Comparison of ENCODE assay signal across 13 mouse cellular contexts in the genomic region with DNA sequence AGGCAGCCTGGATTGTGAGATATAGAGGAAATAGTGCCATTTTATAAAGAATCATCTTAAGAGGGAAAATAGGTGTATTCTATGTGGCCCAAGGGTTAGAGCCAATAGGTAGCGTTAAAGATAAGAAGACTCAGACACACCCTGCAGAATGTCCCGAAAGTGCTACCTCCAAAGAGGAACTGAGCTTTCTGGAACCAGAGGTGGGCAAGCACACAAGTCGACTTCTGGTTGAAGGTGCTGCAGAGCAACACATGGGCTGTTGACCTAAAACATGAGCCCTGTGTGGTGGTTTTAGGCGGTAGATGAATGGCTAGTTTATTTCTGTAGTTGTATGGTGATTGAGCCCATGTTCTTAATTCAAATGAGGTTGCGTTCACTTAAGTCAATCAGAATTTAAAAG.
"Had no signal": no experiment of that assay in that cellular context is flagged by ENCODE, and none has a peak within 500 bp of the region (broad histone marks: within the 10 kb centered on the region; RNA-seq: fewer than 3 reads in every experiment).

No protein-coding gene starts in this region.

- DNase-seq: right cerebral cortex, adult 18-20 months; right cerebral cortex, postnatal 14 days; right cerebral cortex, postnatal 25 days; right cerebral cortex, postnatal 4 days; thymus, adult 18-20 months; thymus, adult 2 months; thymus, postnatal 14 days; thymus, postnatal 25 days; thymus, postnatal 36 days; thymus, postnatal 4 days had no signal

- H3K9ac ChIP-seq: neural tube, embryonic 15.5 days; stomach, embryonic 15.5 days had no signal

- H3K9me3 ChIP-seq: neural tube, embryonic 15.5 days; stomach, embryonic 15.5 days had no signal

- H3K27me3 ChIP-seq: neural tube, embryonic 15.5 days; stomach, embryonic 15.5 days had no signal

- H3K4me3 ChIP-seq: neural tube, embryonic 15.5 days; stomach, embryonic 15.5 days had no signal

- H3K27ac ChIP-seq: neural tube, embryonic 15.5 days; stomach, embryonic 15.5 days; stomach, postnatal 0 days had no signal

- H3K4me1 ChIP-seq: neural tube, embryonic 15.5 days; stomach, embryonic 15.5 days had no signal

- H3K36me3 ChIP-seq: neural tube, embryonic 15.5 days; stomach, embryonic 15.5 days had no signal

- H3K4me2 ChIP-seq: neural tube, embryonic 15.5 days; stomach, embryonic 15.5 days had no signal
